Mouse (Mus musculus) ES-Bruce4 (cell line): Measurements from ENCODE around the gene Pls1.

Experiments used
- CTCF ChIP-seq: IDR thresholded peaks from one replicate; pipeline ENCODE4 v1.8.1; 2011; ENCODE audit warnings: low read depth, low read length
- EP300 ChIP-seq: IDR thresholded peaks from 2 replicates; pipeline ENCODE4 v1.6.1; 2011; ENCODE audit warnings: low read depth, low read length; ENCODE audit not compliant: insufficient read depth
- POLR2A ChIP-seq: IDR thresholded peaks from one replicate; pipeline ENCODE4 v1.8.1; 2011; ENCODE audit warnings: low read length; ENCODE audit not compliant: insufficient read depth

- TF ChIP-seq CTCF (no peak), POLR2A (no peak), EP300 (no peak)
Observed at GRCm38 (mm10) chr9:95882751-95883150, 37.6 kb upstream of the Pls1 start.
